Comparison of ENCODE assay signal across 29 mouse cellular contexts in the genomic region with DNA sequence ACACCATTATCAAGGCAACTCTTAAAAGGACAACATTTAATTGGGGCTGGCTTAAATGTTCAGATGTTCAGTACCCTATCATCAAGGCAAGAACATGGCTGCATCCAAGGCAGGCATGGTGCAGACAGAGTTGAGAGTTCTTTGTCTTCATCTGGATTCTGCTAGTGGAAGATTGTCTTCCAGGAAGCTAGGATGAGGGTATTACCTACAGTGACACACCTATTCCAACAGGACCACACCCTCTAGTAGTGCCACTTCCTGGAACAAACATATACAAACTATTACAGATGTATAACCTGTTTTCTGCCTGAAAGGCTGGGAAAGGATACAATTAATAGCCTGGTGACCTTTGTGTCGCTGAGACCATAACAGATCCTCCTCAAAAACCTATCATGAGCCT. TPM values are rescaled to one million over a fixed set of nuclear protein-coding genes. Genes with fewer than 3 reads are reported as not detected.
DNase-seq lines count a peak whose midpoint lies in the region; ATAC-seq and TF ChIP-seq lines count a peak whose summit lies in the region.
"Had no signal": no experiment of that assay in that cellular context is flagged by ENCODE, and none has a peak within 500 bp of the region (broad histone marks: within the 10 kb centered on the region; RNA-seq: fewer than 3 reads in every experiment).

No protein-coding gene starts in this region.

- 92% methylated on average over 1 of the region's 1 CpGs for WGBS in liver, embryonic 11.5 days
- WGBS in liver, postnatal 0 days (ENCODE audit: insufficient replicate concordance) = 71% methylated on average over 1 of the region's 1 CpGs
- 94% methylated on average over 1 of the region's 1 CpGs for WGBS in intestine, embryonic 16.5 days
- WGBS in liver, embryonic 13.5 days (ENCODE audit: insufficient replicate concordance) = 76% methylated on average over 1 of the region's 1 CpGs
- 81% methylated on average over 1 of the region's 1 CpGs for WGBS in stomach, postnatal 0 days

- DNase-seq in liver, embryonic 11.5 days (ENCODE audit: low spot score) = no peak
- DNase-seq in liver, postnatal 0 days = no peak
- no peak for DNase-seq in liver, embryonic 13.5 days
- DNase-seq in stomach, postnatal 0 days (ENCODE audit: low spot score) = no peak
- no peak for DNase-seq in embryo, embryonic 11 days
- DNase-seq in kidney, postnatal 14 days = no peak
- DNase-seq: adrenal gland, adult 2 months; adrenal gland, postnatal 14 days; cerebellum, adult 11 months; cerebellum, adult 2 months; cerebellum, adult 9-11 months; cerebellum, postnatal 25 days; gastrocnemius, postnatal 14 days; heart, adult 11 months; heart, postnatal 14 days; heart, postnatal 4 days had no signal

- no peak overlapping the region for H3K27ac ChIP-seq in liver, embryonic 11.5 days (ENCODE audit: low read depth, low read length)
- H3K27ac ChIP-seq in liver, postnatal 0 days (ENCODE audit: low read depth) = no peak overlapping the region
- no peak overlapping the region for H3K27ac ChIP-seq in intestine, embryonic 16.5 days (ENCODE audit: low read length)
- no peak overlapping the region for H3K27ac ChIP-seq in liver, embryonic 13.5 days
- H3K27ac ChIP-seq in stomach, postnatal 0 days (replicated peaks) = no peak overlapping the region
- H3K27ac ChIP-seq: embryonic facial prominence, embryonic 10.5 days; embryonic facial prominence, embryonic 13.5 days; forebrain, embryonic 12.5 days; forebrain, embryonic 15.5 days; heart, embryonic 13.5 days; hindbrain, embryonic 14.5 days; hindbrain, postnatal 0 days had no signal

- H3K27me3 ChIP-seq in liver, embryonic 11.5 days (replicated peaks; ENCODE audit: control insufficient read depth, insufficient read depth, low read length) = no peaks in the 10 kb centered on the region
- H3K27me3 ChIP-seq in liver, postnatal 0 days (ENCODE audit: insufficient read depth, low read length) = no peaks in the 10 kb centered on the region
- no peaks in the 10 kb centered on the region for H3K27me3 ChIP-seq in intestine, embryonic 16.5 days (replicated peaks; ENCODE audit: control insufficient read depth, insufficient read depth, low read length)
- H3K27me3 ChIP-seq in liver, embryonic 13.5 days = no peaks in the 10 kb centered on the region
- no peaks in the 10 kb centered on the region for H3K27me3 ChIP-seq in stomach, postnatal 0 days (ENCODE audit: control insufficient read depth, insufficient read depth, low read length)
- H3K27me3 ChIP-seq: embryonic facial prominence, embryonic 13.5 days; forebrain, embryonic 12.5 days; forebrain, embryonic 15.5 days; heart, embryonic 13.5 days had no signal

- no peak overlapping the region for H3K9ac ChIP-seq in liver, embryonic 11.5 days (ENCODE audit: low read depth, low read length)
- no peak overlapping the region for H3K9ac ChIP-seq in liver, postnatal 0 days (replicated peaks)
- no peak overlapping the region for H3K9ac ChIP-seq in intestine, embryonic 16.5 days (ENCODE audit: low read depth, low read length)
- no peak overlapping the region for H3K9ac ChIP-seq in liver, embryonic 13.5 days
- H3K9ac ChIP-seq in stomach, postnatal 0 days (ENCODE audit: low read length) = no peak overlapping the region
- H3K9ac ChIP-seq: embryonic facial prominence, embryonic 13.5 days; forebrain, embryonic 12.5 days; forebrain, embryonic 15.5 days; heart, embryonic 13.5 days; hindbrain, embryonic 14.5 days had no signal

- no peaks in the 10 kb centered on the region for H3K4me1 ChIP-seq in liver, embryonic 11.5 days (replicated peaks; ENCODE audit: control insufficient read depth, insufficient read depth, low read length)
- 0 out of 2 replicates have a peak, but pooled peaks cover 3% of the 10 kb centered on the region for H3K4me1 ChIP-seq in liver, postnatal 0 days (ENCODE audit: insufficient read depth)
- no peaks in the 10 kb centered on the region; the same call in 1 of the 2 replicates for H3K4me1 ChIP-seq in intestine, embryonic 16.5 days (ENCODE audit: control insufficient read depth, insufficient read depth, low read length)
- H3K4me1 ChIP-seq in liver, embryonic 13.5 days (replicated peaks) = peaks cover 33% of the 10 kb centered on the region
- no peaks in the 10 kb centered on the region for H3K4me1 ChIP-seq in stomach, postnatal 0 days (replicated peaks; ENCODE audit: control insufficient read depth, insufficient read depth)
- H3K4me1 ChIP-seq: embryonic facial prominence, embryonic 10.5 days; embryonic facial prominence, embryonic 13.5 days; forebrain, embryonic 12.5 days; forebrain, embryonic 15.5 days had no signal

- no peak overlapping the region for H3K4me2 ChIP-seq in liver, embryonic 11.5 days
- H3K4me2 ChIP-seq in liver, postnatal 0 days (ENCODE audit: low read depth, low read length) = no peak overlapping the region
- no peak overlapping the region for H3K4me2 ChIP-seq in intestine, embryonic 16.5 days (ENCODE audit: low read depth, low read length)
- no peak overlapping the region for H3K4me2 ChIP-seq in liver, embryonic 13.5 days
- H3K4me2 ChIP-seq in stomach, postnatal 0 days (replicated peaks; ENCODE audit: low read depth) = no peak overlapping the region
- H3K4me2 ChIP-seq: embryonic facial prominence, embryonic 13.5 days; forebrain, embryonic 12.5 days; forebrain, embryonic 15.5 days; heart, embryonic 13.5 days; hindbrain, embryonic 14.5 days had no signal

- no peak for TF ChIP-seq CTCF in liver, postnatal 0 days (IDR thresholded peaks at IDR 0.05; ENCODE audit: low read depth)
- TF ChIP-seq CTCF in stomach, postnatal 0 days (IDR thresholded peaks at IDR 0.05; ENCODE audit: low read depth) = no peak

- H3K36me3 ChIP-seq in liver, embryonic 11.5 days (ENCODE audit: control insufficient read depth, insufficient read depth, low read length) = no peaks in the 10 kb centered on the region
- H3K36me3 ChIP-seq in liver, postnatal 0 days (replicated peaks; ENCODE audit: insufficient read depth, low read length) = no peaks in the 10 kb centered on the region
- H3K36me3 ChIP-seq in intestine, embryonic 16.5 days (ENCODE audit: control insufficient read depth, insufficient read depth, low read length) = no peaks in the 10 kb centered on the region
- H3K36me3 ChIP-seq in liver, embryonic 13.5 days = no peaks in the 10 kb centered on the region
- H3K36me3 ChIP-seq in stomach, postnatal 0 days (ENCODE audit: control insufficient read depth, insufficient read depth, low read length) = no peaks in the 10 kb centered on the region
- H3K36me3 ChIP-seq: embryonic facial prominence, embryonic 10.5 days; embryonic facial prominence, embryonic 13.5 days; forebrain, embryonic 12.5 days; forebrain, embryonic 15.5 days; heart, embryonic 13.5 days had no signal

- no peak overlapping the region for H3K4me3 ChIP-seq in liver, embryonic 11.5 days (ENCODE audit: low read depth, low read length)
- H3K4me3 ChIP-seq in liver, postnatal 0 days (ENCODE audit: low read depth, low read length) = no peak overlapping the region
- no peak overlapping the region for H3K4me3 ChIP-seq in intestine, embryonic 16.5 days (ENCODE audit: low read length)
- H3K4me3 ChIP-seq in liver, embryonic 13.5 days (replicated peaks) = no peak overlapping the region
- no peak overlapping the region for H3K4me3 ChIP-seq in stomach, postnatal 0 days (ENCODE audit: low read depth, low read length)
- H3K4me3 ChIP-seq: embryonic facial prominence, embryonic 10.5 days; embryonic facial prominence, embryonic 13.5 days; erythroblast, embryonic 14.5 days; forebrain, embryonic 12.5 days; forebrain, embryonic 15.5 days; heart, embryonic 13.5 days had no signal

- H3K9me3 ChIP-seq in liver, embryonic 11.5 days (ENCODE audit: control insufficient read depth, low read length) = no peaks in the 10 kb centered on the region
- no peaks in the 10 kb centered on the region for H3K9me3 ChIP-seq in liver, postnatal 0 days (ENCODE audit: low read length)
- H3K9me3 ChIP-seq in intestine, embryonic 16.5 days (ENCODE audit: control insufficient read depth, low read length) = no peaks in the 10 kb centered on the region
- H3K9me3 ChIP-seq in liver, embryonic 13.5 days (replicated peaks) = no peaks in the 10 kb centered on the region
- H3K9me3 ChIP-seq in stomach, postnatal 0 days (ENCODE audit: control insufficient read depth, low read length) = no peaks in the 10 kb centered on the region
- H3K9me3 ChIP-seq: embryonic facial prominence, embryonic 10.5 days; embryonic facial prominence, embryonic 13.5 days; forebrain, embryonic 12.5 days; forebrain, embryonic 15.5 days; heart, embryonic 13.5 days had no signal

- TF ChIP-seq EP300 in liver, postnatal 0 days (IDR thresholded peaks at IDR 0.05; ENCODE audit: low read depth) = no peak
- TF ChIP-seq EP300 in stomach, postnatal 0 days (optimal IDR thresholded peaks at IDR 0.05) = no peak

- peak; percentile 58 for ATAC-seq in liver, embryonic 11.5 days (replicated peaks; ENCODE audit: low FRiP score)
- no peak for ATAC-seq in liver, postnatal 0 days
- ATAC-seq in intestine, embryonic 16.5 days = 0 out of 2 replicates have a peak, but pooled peaks have one; percentile 36
- ATAC-seq in liver, embryonic 13.5 days (ENCODE audit: low read depth) = peak; percentile 77
- ATAC-seq in stomach, postnatal 0 days (ENCODE audit: low FRiP score, low TSS enrichment) = peak; percentile 83
- ATAC-seq: CD4-positive, CD25-positive, alpha-beta regulatory T cell, adult 4 months; forebrain, embryonic 15.5 days; hindbrain, postnatal 0 days had no signal

RNA-seq across cellular contexts. Expression of a gene that starts 10.7 kb away (rescaled TPM):
- 8.3 and 8.4 TPM in 2 replicates for polyA plus RNA-seq in liver, embryonic 11.5 days (2014; fragmentation: Nextera tagmentation; extraction: Ambion mirVana)
- polyA plus RNA-seq in liver, postnatal 0 days (2015; fragmentation: Nextera tagmentation; extraction: Ambion mirVana) = 56.4 and 60.2 TPM in 2 replicates
- polyA plus RNA-seq in intestine, embryonic 16.5 days (2015; fragmentation: Nextera tagmentation; extraction: Ambion mirVana) = 0.67 and 16.6 TPM in 2 replicates
- polyA plus RNA-seq in liver, embryonic 13.5 days (2015; fragmentation: Nextera tagmentation; extraction: Ambion mirVana) = 14.1 and 16.8 TPM in 2 replicates
- 1.6 TPM in 2 replicates for polyA plus RNA-seq in stomach, postnatal 0 days (2015; fragmentation: Nextera tagmentation; extraction: Ambion mirVana)
- polyA plus RNA-seq: C2C12; CD4-positive, CD25-positive, alpha-beta regulatory T cell, adult 4 months; cerebellum, adult 2 months; embryonic facial prominence, embryonic 13.5 days; forebrain, embryonic 15.5 days; hindbrain, embryonic 14.5 days; hindbrain, postnatal 0 days had no signal

RNA-seq across cellular contexts. Expression of a gene that starts 34.7 kb away (rescaled TPM):
- 29.0 and 32.1 TPM in 2 replicates for polyA plus RNA-seq in liver, embryonic 11.5 days (2014; fragmentation: Nextera tagmentation; extraction: Ambion mirVana)
- 0.81 and 1.5 TPM in 2 replicates for polyA plus RNA-seq in liver, postnatal 0 days (2015; fragmentation: Nextera tagmentation; extraction: Ambion mirVana)
- polyA plus RNA-seq in intestine, embryonic 16.5 days (2015; fragmentation: Nextera tagmentation; extraction: Ambion mirVana) = 0.18 and 0.27 TPM in 2 replicates
- 15.0 and 15.5 TPM in 2 replicates for polyA plus RNA-seq in liver, embryonic 13.5 days (2015; fragmentation: Nextera tagmentation; extraction: Ambion mirVana)
- 0.15 TPM in 1 of 2 replicates, not detected in the other for polyA plus RNA-seq in stomach, postnatal 0 days (2015; fragmentation: Nextera tagmentation; extraction: Ambion mirVana)
- polyA plus RNA-seq: C2C12; CD4-positive, CD25-positive, alpha-beta regulatory T cell, adult 4 months; cerebellum, adult 2 months; hindbrain, postnatal 0 days had no signal

RNA-seq across cellular contexts. Expression of a gene that starts 44.1 kb away (rescaled TPM):
- polyA plus RNA-seq in liver, embryonic 11.5 days (2014; fragmentation: Nextera tagmentation; extraction: Ambion mirVana) = 0.22 and 0.49 TPM in 2 replicates
- 34.5 and 36.6 TPM in 2 replicates for polyA plus RNA-seq in liver, postnatal 0 days (2015; fragmentation: Nextera tagmentation; extraction: Ambion mirVana)
- 64.9 and 77.4 TPM in 2 replicates for polyA plus RNA-seq in intestine, embryonic 16.5 days (2015; fragmentation: Nextera tagmentation; extraction: Ambion mirVana)
- polyA plus RNA-seq in liver, embryonic 13.5 days (2015; fragmentation: Nextera tagmentation; extraction: Ambion mirVana) = 2.5 and 2.7 TPM in 2 replicates
- polyA plus RNA-seq in stomach, postnatal 0 days (2015; fragmentation: Nextera tagmentation; extraction: Ambion mirVana) = not detected in 2 replicates
- polyA plus RNA-seq: C2C12; CD4-positive, CD25-positive, alpha-beta regulatory T cell, adult 4 months; cerebellum, adult 2 months; embryonic facial prominence, embryonic 10.5 days; embryonic facial prominence, embryonic 13.5 days; erythroblast, embryonic 14.5 days; forebrain, embryonic 15.5 days; heart, embryonic 16.5 days; hindbrain, embryonic 11.5 days; hindbrain, embryonic 14.5 days; hindbrain, postnatal 0 days had no signal
